Mouse (Mus musculus) embryonic fibroblast, embryonic 13.5 days (primary cell): Measurements from ENCODE around the gene Lysmd1. TPM values are rescaled to one million over a fixed set of nuclear protein-coding genes. Genes with fewer than 3 reads are reported as not detected.

ENCODE experiments used
- H3K27ac ChIP-seq: 2 replicates; pipeline ENCODE4 v1.5.1; 2012; ENCODE audit warnings: low read length, control low read depth, inconsistent platforms; ENCODE audit not compliant: insufficient read depth
- H3K4me1 ChIP-seq: 2 replicates; pipeline ENCODE4 v1.6.1; 2011; ENCODE audit warnings: low read length; ENCODE audit not compliant: control insufficient read depth, insufficient read depth
- H3K4me3 ChIP-seq: 2 replicates; pipeline ENCODE4 v1.5.1; 2011; ENCODE audit warnings: mild to moderate bottlenecking, control low read depth, low read length; ENCODE audit not compliant: insufficient read depth
- CTCF ChIP-seq: IDR thresholded peaks from 2 replicates; pipeline ENCODE4 v1.5.1; 2011; ENCODE audit warnings: mild to moderate bottlenecking, control low read depth, low read length, moderate library complexity, borderline replicate concordance; ENCODE audit not compliant: insufficient read depth
- POLR2A ChIP-seq: IDR thresholded peaks from 2 replicates; pipeline ENCODE4 v1.6.1; 2011; ENCODE audit warnings: low read depth, mild to moderate bottlenecking, control low read depth, low read length, moderate library complexity
- polyA plus RNA-seq: library from polyadenylated mRNA; stranded (reverse); fragments of >200 nt; gene quantifications from 2 replicates; pipeline ENCODE4 v1.2.4, GENCODE M21; 2011; ENCODE audit warnings: low read depth; ENCODE audit not compliant: missing spikeins, insufficient read length

Gene Lysmd1
- polyA plus RNA-seq, 1 experiment, result 5.4 TPM

DNA sequence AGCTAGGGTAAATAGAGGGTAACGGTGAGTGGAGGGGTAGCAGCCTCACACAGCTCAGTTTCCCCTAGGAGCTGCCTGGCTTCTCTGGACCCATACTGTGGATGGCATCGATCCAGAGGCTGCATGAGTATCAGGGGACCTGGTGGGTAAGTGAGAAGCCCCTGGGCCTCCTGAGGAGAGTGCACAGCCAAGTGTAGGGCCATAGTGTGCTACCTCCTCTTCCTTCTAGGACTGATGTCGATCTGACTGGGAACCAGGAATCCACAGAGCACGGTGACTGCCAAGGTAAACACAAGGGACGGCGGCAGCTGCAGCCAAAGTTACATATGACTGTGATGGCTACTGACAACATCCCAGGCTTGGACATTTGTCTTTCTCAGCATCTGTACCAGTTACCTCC, 37.2 kb downstream of the Lysmd1 start:
- no peak for TF ChIP-seq CTCF
- no peak for TF ChIP-seq POLR2A
- Histone ChIP-seq H3K27ac (no peak overlapping the region), H3K4me3 (no peak overlapping the region), H3K4me1 (no peaks in the 10 kb centered on the region)

DNA sequence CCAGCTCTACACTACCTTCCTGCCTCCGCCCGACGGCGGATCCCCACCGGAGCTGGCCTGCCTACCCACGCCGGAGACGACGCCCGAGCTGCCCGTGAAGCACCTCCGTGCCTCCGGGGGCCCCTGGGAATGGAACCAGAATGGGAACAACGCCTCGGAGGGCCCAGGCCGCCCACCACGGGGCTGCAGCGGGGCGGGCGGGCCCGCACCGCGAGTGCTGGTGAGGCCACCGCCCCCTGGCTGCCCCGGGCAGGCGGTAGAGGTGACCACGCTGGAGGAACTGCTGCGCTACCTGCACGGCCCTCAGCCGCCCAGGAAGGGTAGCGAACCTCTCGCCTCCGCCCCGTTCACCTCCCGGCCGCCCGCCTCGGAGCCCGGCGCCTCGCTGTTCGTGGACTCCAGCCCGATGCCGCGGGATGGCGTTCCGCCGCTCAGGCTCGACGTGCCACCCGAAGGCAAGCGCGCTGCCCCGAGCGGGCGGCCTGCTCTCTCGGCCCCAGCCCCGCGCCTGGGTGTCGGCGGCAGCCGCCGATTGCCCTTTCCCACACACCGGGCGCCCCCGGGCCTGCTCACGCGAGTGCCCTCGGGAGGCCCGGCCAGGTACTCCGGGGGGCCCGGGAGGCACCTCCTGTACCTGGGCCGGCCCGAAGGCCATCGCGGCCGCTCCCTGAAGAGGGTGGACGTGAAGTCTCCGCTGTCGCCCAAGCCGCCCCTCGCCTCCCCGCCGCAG, 38.8 kb downstream of the Lysmd1 start:
- H3K4me3 ChIP-seq, result no peak overlapping the region
- no peak overlapping the region for H3K27ac ChIP-seq
- H3K4me1 ChIP-seq, result peaks cover 5% of the 10 kb centered on the region; the same call in 1 of the 2 replicates
- TF ChIP-seq CTCF (no peak), POLR2A (no peak)

DNA sequence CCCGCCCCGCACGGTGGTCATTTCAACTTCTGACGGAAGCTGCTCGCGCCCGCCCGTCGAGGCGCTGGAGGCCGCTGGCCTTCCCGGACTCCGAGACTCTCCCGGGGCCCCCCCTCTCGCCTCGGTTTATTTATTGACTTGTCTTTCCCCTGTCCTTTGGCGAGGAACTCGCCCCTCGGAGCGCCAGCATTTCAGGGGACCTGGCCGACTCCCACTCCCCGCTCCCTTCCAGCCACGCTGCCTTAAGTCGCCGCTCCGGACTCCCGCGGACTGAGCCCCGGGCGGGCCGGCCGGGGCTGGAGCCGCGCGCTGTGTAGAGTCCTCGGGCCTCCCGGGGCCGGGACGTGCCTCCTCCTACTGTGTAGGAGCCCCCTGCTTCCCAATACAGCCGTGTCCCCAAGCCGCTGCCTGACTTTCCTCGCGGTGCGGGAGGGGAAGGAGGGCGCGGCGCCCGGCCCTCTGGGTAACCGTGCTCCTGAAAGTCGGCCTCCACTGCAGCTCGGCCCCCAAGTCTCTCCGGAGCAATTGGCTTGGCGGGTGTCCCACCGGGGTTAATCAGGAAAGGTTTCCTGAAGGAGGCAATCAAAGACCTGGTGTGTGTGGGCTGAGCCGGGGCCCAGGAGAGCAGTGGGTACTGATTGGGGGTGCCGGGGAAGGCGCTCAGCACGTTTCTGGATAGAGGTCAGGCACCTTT, 39.5 kb downstream of the Lysmd1 start:
- Histone ChIP-seq H3K27ac (no peak overlapping the region), H3K4me1 (peaks cover 6% of the 10 kb centered on the region; the same call in 1 of the 2 replicates), H3K4me3 (no peak overlapping the region)
- no peak for TF ChIP-seq POLR2A

DNA sequence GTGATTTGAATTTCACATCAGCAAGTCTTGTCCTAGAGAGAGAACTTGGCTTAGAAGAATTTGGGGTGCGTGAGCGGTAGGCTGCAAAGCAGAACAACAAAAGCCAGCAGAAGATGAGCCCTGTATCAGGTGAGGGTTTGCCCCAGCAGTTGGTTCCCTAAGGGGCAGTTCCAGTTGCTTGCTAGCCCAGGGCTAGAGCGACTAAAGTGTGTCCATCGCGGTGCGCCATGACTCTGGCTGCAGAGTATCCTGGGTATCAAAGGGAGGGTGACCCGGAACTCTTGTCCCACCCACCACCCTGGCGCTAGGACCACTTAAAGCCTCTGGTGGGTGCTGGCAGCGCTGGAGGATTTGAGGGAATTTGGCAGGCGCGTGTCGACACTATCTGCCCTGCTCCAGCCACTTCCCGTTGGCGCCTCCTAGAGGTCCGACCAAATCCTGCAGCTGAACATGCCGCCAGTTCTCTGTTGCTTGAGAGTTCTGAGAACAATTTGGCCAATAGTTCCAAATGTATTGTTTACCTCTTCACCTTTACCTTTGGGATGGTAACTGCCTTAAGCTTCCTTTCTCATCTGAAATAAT, 40.2 kb downstream of the Lysmd1 start:
- no peak overlapping the region for H3K4me3 ChIP-seq
- peaks cover 6% of the 10 kb centered on the region; the same call in 1 of the 2 replicates for H3K4me1 ChIP-seq
- TF ChIP-seq POLR2A (no peak), CTCF (peak; percentile 66; the same call in 1 of the 2 replicates)
- H3K27ac ChIP-seq, result no peak overlapping the region

DNA sequence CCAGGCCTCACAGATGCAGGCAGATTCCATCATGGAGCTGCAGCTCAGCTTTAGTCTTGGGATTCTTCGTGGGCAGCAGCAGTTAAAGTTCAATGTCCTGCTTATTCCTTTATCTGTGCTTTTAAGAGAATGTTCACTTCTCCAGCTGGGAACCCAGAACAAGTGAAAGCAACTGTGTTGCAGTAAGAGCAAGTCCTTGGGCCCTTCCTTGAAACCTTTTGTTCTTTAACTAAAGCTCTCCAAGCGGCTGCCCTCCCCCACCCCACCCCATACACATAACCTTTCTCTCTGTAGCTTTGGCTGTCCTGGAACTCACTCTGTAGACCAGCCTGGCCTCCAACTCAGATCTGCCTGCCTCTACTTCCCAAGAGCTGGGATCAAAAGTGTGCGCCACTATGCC, 42.6 kb downstream of the Lysmd1 start:
- Histone ChIP-seq H3K4me3 (no peak overlapping the region), H3K27ac (no peak overlapping the region), H3K4me1 (peaks cover 6% of the 10 kb centered on the region; the same call in 1 of the 2 replicates)
- TF ChIP-seq CTCF (no peak), POLR2A (no peak)

DNA sequence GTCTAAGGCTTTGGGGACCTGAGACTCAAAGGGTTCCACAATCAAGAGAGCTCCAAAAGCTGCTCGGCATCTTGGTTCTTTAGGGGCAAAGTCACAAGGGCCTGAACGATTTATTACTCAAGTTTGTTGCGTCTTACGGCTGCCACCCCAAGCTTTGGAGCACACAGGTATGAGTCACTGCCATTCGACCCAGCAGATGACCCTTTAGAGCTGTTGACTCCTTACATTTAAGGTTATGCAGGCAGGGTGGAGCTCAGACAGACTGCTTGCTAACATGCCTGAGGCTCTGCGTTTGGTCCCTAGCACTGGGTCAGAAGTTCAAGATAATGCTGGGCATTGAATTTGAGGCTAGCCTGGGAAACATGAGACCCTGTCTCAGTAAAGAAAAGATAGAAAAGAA, 43.7 kb downstream of the Lysmd1 start:
- Histone ChIP-seq H3K27ac (no peak overlapping the region), H3K4me1 (peaks cover 6% of the 10 kb centered on the region; the same call in 1 of the 2 replicates), H3K4me3 (no peak overlapping the region)
- TF ChIP-seq POLR2A (no peak), CTCF (no peak)

DNA sequence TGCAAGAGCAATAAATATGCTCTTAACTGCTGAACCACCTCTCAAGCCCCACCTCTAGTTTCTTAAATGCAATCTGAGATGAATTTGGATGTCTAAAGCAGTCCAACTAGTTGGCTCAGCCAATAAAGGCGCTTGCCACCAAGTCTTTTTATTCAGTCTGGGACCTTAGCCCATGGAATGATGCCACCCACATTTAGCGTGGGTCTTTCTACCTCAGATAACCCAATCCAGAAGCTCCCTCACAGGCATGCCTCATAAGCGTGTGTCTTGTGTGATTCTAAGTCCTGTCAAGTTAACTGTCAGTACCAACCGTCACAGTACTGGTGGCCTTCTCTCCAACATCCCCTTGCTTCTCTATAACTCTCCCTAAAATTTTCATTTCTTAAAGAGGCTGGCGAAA, 45.1 kb downstream of the Lysmd1 start:
- no peak for TF ChIP-seq POLR2A
- peaks cover 6% of the 10 kb centered on the region; the same call in 1 of the 2 replicates for H3K4me1 ChIP-seq
- no peak overlapping the region for H3K4me3 ChIP-seq
- no peak overlapping the region for H3K27ac ChIP-seq

DNA sequence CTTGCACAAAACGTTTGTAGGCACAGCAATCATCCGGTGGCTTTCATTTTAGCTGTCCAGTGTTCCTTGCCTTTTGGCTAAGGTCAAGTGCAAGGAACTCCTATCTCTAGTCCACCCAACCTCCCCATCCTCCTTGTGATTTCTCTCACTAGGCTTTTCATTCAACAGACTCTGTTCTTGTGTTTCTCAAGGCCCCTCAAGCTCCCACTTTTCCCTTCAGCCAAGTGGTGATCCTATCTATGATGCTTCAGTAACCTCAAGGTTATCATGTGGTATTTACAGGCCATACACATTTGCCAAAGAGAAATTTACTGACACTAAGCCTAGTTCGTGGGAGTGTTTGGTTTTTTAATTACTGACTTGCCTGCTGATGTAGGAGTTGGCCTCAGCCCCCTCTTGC, 46.0 kb downstream of the Lysmd1 start:
- H3K4me1 ChIP-seq, result peaks cover 6% of the 10 kb centered on the region; the same call in 1 of the 2 replicates
- no peak overlapping the region for H3K4me3 ChIP-seq
- TF ChIP-seq CTCF (no peak), POLR2A (no peak)
- no peak overlapping the region for H3K27ac ChIP-seq

DNA sequence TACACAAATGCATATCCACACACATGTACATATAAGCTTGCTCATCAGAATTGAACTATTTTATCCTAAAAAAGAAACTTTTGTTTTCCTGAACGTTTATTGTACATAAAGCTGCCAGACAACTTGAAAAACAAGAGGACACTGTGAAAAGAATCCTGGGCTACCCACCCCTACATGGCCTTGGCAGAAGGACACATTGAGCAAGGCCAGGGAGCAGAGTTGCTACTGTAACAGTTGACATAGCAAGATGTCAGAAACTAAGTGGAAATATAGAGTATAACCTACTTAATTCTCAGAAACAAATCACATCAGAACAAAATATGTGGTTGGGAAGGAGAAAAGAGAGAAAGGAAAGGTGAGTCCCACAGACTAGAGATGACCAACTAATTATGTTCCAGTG, 48.0 kb downstream of the Lysmd1 start:
- TF ChIP-seq CTCF (no peak), POLR2A (no peak)
- Histone ChIP-seq H3K4me3 (no peak overlapping the region), H3K27ac (no peak overlapping the region), H3K4me1 (peaks cover 6% of the 10 kb centered on the region; the same call in 1 of the 2 replicates)
